Mouse (Mus musculus): ENCODE data around the gene Vamp2.

DNA sequence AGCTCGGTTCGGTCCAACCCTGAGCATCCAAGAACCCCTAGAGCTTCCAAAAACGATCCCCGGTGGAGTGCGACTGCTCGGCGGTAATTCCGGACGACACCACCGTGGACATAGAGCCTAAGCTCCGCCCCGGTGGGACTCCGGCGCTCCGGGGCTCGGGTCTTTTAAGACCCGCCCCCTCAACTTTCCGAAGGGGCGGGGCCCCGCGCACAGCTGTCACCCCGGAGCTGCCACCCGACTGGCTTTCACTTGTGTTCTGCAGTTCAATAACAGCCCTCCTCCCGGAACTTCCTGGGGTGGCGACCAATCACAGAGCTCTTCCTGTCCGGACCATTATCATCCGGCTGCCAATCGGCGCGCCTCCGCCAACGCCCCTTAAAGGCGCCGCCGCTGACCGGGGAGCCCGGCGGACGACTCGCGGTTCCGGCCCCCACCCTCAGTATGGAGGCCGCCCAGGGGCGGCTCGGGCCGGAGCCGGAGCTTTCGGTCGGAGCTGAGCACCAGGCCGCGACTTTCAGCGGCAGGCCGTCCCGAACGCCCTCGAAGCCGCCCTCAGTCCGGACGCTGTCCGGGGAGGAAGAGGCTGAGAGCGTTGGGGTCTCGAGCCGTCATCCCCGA lies 28.8 kb upstream of the Vamp2 start, which contains the start of gene Borcs6:
- TF ChIP-seq CTCF (IDR thresholded peaks at IDR 0.05; ENCODE audit: borderline replicate concordance, insufficient read depth, low read length) (no peak), POLR2A (IDR thresholded peaks at IDR 0.05; ENCODE audit: low read depth, low read length) (peak; percentile 74)

All from embryonic fibroblast, embryonic 13.5 days (primary cell).